Mouse (Mus musculus) myocyte (in vitro differentiated cells): Measurements from ENCODE around the gene Gm11555.

Experiments
- MAX ChIP-seq: IDR thresholded peaks from one replicate; pipeline ENCODE4 v1.6.1; 2011; ENCODE audit warnings: low read depth, mild to moderate bottlenecking, control low read depth
- POLR2A ChIP-seq: IDR thresholded peaks from one replicate; pipeline ENCODE4 v1.6.1; 2011; ENCODE audit warnings: low read depth, mild to moderate bottlenecking, control low read depth, moderate library complexity; ENCODE audit not compliant: insufficient read length
- POLR2AphosphoS2 ChIP-seq: IDR thresholded peaks from one replicate; pipeline ENCODE4 v1.6.1; 2011; ENCODE audit warnings: low read depth, control low read depth; ENCODE audit not compliant: insufficient read length

- TF ChIP-seq POLR2A (no peak), MAX (no peak), POLR2AphosphoS2 (no peak)
Measured at GRCm38 (mm10) chr11:99634653-99635134, 15.3 kb downstream of the Gm11555 start, which contains the start of gene Krtap4-2.
